Mouse (Mus musculus): ENCODE measurements around the gene Lrrc58.

GRCm38 (mm10) chr16:37854593-37854992 lies 13.6 kb upstream of the Lrrc58 start:
- TF ChIP-seq POLR2A (IDR thresholded peaks at IDR 0.05; ENCODE audit: borderline replicate concordance, insufficient read depth, low read length) (no peak), CTCF (IDR thresholded peaks at IDR 0.05; ENCODE audit: borderline replicate concordance, insufficient read depth, low read depth, low read length) (no peak)
